Mouse (Mus musculus) layer of hippocampus, postnatal 25 days (tissue): ENCODE measurements at regions not wholly inside any gene's neighbourhood (a gene's known extent, or its start where the extent isn't known, plus 50 kb on each side); places are given as distances from the start of the nearest gene placed in this dataset.
A peak's percentile ranks its signal among the peaks of the same experiment; 100 is the strongest.

Experiments
- DNase-seq, 2 experiments: peaks; one replicate each; pipeline ENCODE4 v3.0.0; 2022; ENCODE audit warnings: mixed read lengths in 2 of 2, low spot score in 1 of 2; ENCODE audit errors: extremely low spot score in 1 of 2

DNA sequence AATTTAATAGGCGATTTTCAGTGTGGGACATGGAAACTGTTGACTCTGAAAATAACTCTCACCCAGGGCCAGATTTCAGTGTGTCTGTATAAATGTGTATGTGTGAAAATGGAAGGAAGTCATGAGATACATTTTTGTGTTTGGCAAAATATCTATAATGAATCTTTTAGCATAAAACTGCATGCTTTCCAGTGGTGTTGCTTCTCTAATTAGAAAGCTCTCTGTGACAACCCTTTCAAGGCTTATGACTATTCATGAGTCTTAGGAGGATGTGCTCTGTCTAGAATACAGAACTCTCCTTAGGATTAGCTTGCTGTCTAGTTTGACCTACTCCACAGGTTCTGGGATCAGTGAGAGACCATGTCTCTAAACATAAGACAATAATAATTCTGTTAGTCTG, 474.2 kb downstream of the 1810013L24Rik start:
- no peak for DNase-seq

- DNase-seq: no peak
Measured at GRCm38 (mm10) chr16:9310744-9311143, 480.8 kb downstream of the 1810013L24Rik start.

DNA sequence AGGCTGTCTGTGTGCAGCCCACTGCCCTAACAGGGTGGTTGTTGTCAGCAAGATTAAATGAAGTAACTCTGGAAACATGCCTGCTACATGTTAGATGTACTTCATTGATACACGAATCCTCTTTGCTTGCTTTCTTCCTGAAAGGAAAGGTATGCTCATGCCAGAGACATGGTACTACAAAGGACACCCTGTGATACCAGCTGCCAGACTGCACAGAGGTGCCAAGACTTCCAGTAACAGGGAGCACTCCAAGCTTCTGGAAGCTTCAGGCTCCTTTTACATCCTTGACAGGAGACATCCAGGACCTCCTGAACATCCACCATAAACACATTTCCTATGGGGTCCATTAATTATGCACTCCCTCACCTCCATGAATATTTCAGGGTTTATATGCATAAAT, 505.7 kb downstream of the 1810013L24Rik start:
- no peak for DNase-seq

GRCm38 (mm10) chr16:9336063-9336462, 506.2 kb downstream of the 1810013L24Rik start:
- DNase-seq: no peak

- no peak for DNase-seq
Measured at GRCm38 (mm10) chr16:9339456-9339855, 509.6 kb downstream of the 1810013L24Rik start.

GRCm38 (mm10) chr16:9341245-9341644, 511.3 kb downstream of the 1810013L24Rik start:
- no peak for DNase-seq

DNA sequence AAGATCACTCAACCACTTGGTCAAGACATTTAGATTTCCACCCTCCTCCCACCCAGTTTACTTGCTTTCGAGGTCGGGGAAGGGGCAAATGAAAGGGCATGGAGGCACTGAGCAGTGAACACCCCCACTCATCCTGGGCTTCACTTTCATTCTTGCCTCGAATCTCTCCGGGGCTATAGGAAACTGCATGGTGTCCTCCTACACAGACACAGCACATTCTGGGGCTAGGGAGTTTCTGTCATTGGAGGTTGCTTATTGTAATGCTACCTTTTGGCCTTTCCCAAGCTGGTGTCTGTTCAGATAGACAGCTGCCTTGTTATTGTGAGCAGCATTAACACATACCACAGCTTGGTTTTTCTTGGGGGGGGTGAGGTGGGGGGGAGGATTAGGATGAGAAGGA, 523.9 kb downstream of the 1810013L24Rik start:
- no peak for DNase-seq

- DNase-seq: no peak
Measured at GRCm38 (mm10) chr16:9354331-9355030, 524.6 kb downstream of the 1810013L24Rik start.

GRCm38 (mm10) chr16:9358651-9359050, 528.8 kb downstream of the 1810013L24Rik start:
- no peak for DNase-seq

DNA sequence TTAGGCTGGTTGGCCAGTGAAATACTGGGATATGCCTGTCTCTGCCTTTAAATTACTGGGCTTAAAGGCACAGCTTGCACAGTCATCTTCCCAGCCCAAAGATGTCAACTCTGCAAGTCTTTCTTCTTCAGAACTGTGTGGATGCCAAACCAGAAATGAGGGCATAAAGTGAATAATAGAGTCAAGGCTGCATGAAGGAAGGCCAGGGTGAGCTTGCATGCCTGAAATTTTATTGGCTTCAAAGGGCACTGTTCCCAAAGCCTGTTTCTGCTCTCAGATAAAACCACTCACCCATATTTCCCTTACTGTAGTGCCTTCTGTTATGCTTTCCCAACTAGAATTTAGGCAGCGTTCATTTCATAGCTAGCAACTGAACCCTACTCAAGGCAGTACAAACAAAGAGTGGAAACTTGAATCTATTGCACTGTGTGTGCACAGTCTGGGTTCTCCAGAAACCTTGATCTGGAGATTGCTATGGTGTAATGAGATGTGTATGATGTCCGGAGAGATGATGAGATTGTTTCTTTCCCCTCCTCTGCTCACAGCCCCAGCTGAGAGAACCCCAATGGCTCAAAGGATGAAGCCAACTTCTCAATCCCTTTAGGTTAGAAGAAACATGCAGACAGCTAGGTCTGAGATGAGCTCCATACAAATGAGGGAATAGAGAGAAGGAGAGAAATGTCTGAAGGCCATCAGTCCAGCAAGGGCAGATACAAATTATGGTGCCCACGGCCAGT, 529.7 kb downstream of the 1810013L24Rik start:
- no peak for DNase-seq

DNA sequence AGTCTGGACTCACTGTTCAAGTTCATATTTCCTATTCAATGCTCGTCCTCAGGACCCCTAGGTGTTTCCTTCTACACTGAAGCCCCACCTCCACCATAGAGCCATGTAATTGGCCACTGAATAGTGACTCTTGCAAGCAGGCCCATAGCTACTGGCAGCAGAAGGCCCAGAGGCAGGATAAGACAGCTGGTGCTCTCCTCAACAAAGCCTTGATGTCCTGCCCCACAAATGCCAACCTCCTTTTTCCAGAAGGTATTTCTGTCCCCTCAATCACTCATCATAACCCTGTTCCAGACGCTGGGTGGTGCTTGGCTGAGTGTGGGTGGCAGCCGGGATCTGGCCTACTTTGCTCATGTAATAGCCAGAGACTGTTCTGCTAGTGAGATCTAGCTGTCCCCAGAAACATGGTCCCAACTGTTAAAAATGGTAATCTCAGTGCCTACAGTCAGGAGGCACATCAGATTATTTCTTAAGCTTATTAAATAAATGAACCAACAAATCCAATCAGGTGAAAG, 530.9 kb downstream of the 1810013L24Rik start:
- no peak for DNase-seq

DNA sequence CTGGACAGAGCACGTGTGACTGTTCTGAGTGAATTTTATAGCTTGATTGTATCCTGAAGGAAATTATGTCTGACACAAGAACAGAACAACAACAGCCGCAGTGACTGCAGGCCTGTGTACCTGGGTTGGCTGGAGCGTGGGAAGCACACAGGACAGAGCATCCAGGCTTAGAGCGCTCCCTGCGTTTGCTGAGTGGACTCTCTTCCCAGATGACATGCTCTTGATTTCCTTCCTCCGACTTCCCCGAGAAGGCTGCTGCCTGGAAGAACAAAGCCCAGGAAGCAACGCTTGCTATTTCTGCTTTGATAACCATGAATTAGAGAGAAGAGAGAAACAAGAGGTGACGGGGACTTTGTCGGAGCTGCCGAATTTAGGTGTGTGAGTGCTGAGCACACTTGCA, 532.2 kb downstream of the 1810013L24Rik start:
- no peak for DNase-seq

DNA sequence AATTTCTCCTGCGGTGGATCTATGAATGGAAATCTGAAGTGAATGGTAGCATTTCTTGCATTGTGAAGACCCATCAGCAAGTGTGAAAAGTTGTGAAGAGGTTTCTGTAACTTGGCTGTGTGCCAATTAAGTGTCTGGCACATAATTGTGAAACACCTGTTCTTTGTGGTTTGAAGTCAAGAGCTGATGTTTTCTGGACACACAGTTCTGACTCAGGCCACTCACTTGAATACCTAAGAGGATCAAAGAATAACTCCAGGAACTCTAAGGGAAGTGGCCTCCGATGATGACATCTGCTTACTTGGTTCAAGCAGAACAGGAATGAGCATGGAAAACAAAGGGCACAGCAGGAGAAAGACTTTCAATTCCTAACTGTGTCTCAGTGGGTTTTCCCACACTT, 534.2 kb downstream of the 1810013L24Rik start:
- DNase-seq: no peak

DNA sequence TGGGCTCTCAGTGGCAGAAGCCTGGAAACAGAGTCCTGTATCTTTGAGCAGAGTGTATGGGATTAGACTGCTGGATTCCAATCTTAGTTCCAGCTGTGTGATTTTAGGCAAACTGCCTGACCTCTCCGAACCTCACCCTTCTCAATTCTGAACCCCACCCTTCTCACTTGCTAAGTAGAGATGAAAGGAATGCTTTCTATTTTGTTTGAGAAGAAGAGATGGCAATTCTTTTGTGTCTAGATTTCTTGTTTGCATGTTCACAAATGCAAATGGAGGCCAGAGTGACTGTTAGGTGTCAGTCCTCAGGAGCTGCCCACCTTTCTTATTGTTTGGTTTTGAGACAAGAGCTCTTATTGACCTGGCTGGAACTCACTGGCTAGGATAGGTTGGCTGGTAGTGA, 561.1 kb downstream of the 1810013L24Rik start:
- no peak for DNase-seq

- no peak for DNase-seq
Measured at GRCm38 (mm10) chr16:9404736-9405135, 574.8 kb downstream of the 1810013L24Rik start.

- DNase-seq: no peak
Measured at GRCm38 (mm10) chr16:9408196-9408595, 578.3 kb downstream of the 1810013L24Rik start.

GRCm38 (mm10) chr16:9430509-9430908, 564.9 kb downstream of the Grin2a start:
- DNase-seq: no peak

DNA sequence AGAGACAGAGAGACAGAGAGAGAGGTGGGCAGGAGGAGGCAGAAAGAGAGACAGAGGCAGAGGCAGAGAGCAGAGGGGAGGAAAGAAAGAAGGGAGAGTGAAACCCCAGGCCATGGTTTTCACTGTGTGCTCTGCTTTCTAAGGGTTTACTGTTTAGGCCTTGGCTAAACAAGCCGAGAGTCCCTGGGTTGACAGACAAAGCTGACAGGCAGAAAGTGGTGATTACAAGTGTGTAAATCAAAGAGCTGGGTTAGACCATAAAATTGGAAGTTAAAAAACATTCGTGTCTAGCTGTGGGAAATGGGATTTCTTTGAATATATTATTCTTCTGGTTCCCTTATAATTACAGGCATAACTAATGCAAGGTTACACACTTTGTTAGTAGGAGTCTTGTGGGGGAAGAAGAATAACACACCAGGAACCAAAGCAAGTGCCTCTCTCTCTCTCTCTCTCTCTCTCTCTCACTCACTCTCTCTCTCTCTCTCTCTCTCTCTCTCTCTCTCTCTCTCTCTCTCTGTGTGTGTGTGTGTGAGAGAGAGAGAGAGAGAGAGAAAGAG, 556.0 kb downstream of the Grin2a start:
- no peak for DNase-seq

GRCm38 (mm10) chr16:9439891-9440290, 555.5 kb downstream of the Grin2a start:
- no peak for DNase-seq

DNA sequence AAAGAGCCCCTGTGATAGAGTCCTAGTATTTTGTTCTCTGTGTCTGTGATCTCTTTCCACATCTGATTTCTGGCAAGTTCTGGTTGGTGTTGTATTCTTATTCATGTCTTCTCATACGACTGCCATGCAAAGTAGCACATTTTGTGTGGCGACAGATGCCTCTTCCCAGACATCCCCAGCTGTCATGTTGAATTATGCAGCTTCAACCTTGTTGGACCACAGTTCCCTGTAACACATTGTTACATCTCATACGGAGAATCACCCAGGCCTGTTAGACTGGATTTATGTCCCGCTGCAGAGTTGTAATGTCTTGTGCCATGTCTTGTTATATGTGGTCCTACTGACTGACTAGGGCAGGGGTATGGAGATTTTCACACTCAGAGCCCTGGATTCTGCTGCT, 543.3 kb downstream of the Grin2a start:
- DNase-seq: peak in 1 of 2 experiments; percentile 19

- DNase-seq: no peak
Measured at GRCm38 (mm10) chr16:9457574-9457973, 537.8 kb downstream of the Grin2a start.

DNA sequence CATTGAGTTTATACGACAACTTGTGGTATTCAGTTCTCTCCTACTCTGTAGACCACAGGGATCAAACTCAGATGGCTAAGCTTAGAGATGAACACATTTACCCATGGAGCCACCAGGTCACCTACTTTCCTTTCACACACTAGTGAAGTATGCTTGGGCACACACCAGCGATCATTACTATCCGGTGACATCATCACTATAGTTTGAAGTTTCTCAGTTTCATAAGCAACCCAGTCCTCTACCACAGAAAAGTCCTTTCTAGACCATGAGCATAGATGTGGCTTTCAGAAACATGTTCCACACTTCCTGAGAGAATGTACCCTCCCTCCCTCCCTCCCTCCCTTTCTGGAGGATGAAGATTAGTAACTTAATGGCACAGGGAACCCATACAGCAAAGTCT, 532.9 kb downstream of the Grin2a start:
- no peak for DNase-seq
